Mouse (Mus musculus): ENCODE measurements around the gene Mroh7. TPM values are rescaled to one million over a fixed set of nuclear protein-coding genes. Genes with fewer than 3 reads are reported as not detected.

Mroh7 gene
- polyA plus RNA-seq, 1 experiment, result not detected

DNA sequence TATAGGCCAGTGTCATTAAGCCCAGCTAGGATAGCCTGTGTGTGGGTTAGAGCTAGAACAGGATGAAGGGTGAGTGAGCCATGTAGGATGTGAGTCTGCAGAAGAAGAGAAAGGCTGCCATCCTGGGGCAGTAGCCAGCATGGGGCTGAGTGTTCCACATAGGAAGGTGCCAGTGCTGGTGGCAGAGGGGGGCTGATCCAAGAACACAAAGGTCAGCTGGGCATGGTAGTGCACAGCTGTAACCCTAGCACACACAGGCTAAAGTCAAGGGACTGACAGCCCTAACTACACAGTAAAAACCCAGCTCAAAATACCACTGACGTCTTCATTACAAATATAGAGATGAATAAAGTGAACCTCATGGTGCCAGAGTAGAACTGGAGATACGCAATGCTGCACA, 64.2 kb downstream of the Mroh7 start:
- TF ChIP-seq CTCF (IDR thresholded peaks at IDR 0.05; ENCODE audit: low read depth, low read length) (no peak), POLR2A (IDR thresholded peaks at IDR 0.05; ENCODE audit: borderline replicate concordance, low read depth, low read length) (no peak)
- no peaks in the 10 kb centered on the region for H3K4me1 ChIP-seq (ENCODE audit: control insufficient read depth, insufficient read depth, low read length)
- no peak overlapping the region for H3K27ac ChIP-seq (ENCODE audit: insufficient read depth, low read depth, low read length)
- H3K4me3 ChIP-seq (ENCODE audit: insufficient read depth, low read length), result no peak overlapping the region

DNA sequence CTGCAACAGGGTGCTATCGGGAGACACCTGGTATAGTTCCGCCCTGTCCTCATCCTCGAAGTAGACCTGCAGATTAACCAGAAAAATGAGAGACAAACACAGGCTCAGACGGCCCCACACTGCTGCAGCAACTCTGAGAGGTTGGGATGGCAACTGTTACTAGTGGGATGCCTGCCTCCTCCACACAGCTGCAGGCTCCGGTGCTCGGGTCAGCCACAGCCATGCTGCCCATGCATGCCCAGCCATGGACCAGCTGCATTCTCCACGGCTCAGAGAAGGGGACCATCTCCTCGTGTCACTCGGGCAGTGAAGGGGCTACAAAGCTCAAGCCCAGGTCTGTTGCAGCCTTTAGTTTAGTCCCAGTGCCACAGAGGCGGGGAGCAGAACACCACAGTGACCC, 65.1 kb downstream of the Mroh7 start:
- TF ChIP-seq CTCF (IDR thresholded peaks at IDR 0.05; ENCODE audit: low read depth, low read length) (no peak), POLR2A (IDR thresholded peaks at IDR 0.05; ENCODE audit: borderline replicate concordance, low read depth, low read length) (no peak)
- Histone ChIP-seq H3K4me3 (ENCODE audit: insufficient read depth, low read length) (no peak overlapping the region), H3K4me1 (ENCODE audit: control insufficient read depth, insufficient read depth, low read length) (no peaks in the 10 kb centered on the region), H3K27ac (ENCODE audit: insufficient read depth, low read depth, low read length) (no peak overlapping the region)

DNA sequence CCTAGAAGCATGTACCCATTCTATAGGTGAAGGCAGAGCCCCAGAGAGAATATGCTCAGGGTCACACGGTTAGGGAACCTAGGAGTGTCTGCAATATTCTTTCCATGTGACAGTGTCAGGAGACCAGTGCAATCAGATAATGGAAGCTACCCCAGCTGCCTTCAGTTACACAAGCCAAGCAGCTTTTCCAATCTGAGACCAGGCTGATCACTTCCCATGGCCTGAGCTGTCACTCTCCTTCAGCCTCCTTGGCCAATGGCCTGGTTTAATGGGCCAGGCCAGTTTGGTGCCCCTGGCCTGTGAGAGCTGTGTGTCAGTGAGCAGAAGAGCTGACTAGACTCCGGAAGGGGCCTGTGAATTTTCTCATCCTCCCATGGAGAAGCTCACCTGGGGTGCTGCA, 65.5 kb downstream of the Mroh7 start:
- Histone ChIP-seq H3K4me1 (ENCODE audit: control insufficient read depth, insufficient read depth, low read length) (no peaks in the 10 kb centered on the region), H3K4me3 (ENCODE audit: insufficient read depth, low read length) (no peak overlapping the region), H3K27ac (ENCODE audit: insufficient read depth, low read depth, low read length) (no peak overlapping the region)
- no peak for TF ChIP-seq CTCF (IDR thresholded peaks at IDR 0.05; ENCODE audit: low read depth, low read length)
- no peak for TF ChIP-seq POLR2A (IDR thresholded peaks at IDR 0.05; ENCODE audit: borderline replicate concordance, low read depth, low read length)

DNA sequence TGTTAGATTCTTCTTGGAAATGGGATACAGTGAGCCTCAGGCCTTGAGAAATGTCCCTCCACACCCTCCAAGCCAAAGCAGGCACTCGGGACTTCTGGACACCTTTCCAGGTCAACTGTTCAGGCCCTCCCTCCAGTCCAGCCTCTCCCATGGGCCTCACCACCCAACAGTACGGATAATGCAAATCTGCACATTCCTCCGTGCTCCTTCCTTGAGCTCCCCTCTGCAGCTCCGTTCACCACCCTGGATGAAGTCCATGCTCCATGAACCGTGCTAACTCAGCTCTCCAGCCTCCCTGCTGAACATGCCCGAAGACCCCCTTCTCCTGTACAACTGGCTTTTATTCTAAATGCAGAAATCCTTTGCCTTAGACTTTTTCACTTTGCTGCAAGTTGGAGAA, 66.0 kb downstream of the Mroh7 start:
- H3K27ac ChIP-seq (ENCODE audit: insufficient read depth, low read depth, low read length), result no peak overlapping the region
- no peak overlapping the region for H3K4me3 ChIP-seq (ENCODE audit: insufficient read depth, low read length)
- no peak for TF ChIP-seq CTCF (IDR thresholded peaks at IDR 0.05; ENCODE audit: low read depth, low read length)
- no peak for TF ChIP-seq POLR2A (IDR thresholded peaks at IDR 0.05; ENCODE audit: borderline replicate concordance, low read depth, low read length)
- H3K4me1 ChIP-seq (ENCODE audit: control insufficient read depth, insufficient read depth, low read length), result no peaks in the 10 kb centered on the region

DNA sequence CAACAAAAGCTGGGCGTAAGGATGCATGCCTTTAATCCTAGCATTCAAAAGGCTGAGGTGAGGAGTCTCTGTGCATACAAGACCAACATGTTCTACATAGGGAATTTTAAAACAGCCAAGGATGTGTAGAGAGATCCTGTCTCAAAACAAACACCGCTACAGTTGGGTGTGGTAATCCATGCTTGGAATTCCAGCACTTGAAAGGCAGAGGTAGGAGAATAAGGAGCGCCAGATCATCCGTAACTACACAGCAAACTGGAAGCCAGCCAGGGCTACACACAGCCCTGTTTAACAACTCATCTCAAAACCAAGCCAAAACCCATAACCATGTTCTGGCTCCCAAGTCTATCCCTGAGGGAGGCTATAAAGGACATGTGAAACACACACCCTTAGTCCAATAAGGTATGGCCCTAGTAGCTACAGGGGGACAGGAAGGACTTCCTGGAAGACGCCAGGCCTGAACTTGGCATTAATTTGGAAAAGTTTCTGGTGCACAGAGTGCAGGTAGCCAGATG, 66.7 kb downstream of the Mroh7 start:
- no peak overlapping the region for H3K27ac ChIP-seq (ENCODE audit: insufficient read depth, low read depth, low read length)

DNA sequence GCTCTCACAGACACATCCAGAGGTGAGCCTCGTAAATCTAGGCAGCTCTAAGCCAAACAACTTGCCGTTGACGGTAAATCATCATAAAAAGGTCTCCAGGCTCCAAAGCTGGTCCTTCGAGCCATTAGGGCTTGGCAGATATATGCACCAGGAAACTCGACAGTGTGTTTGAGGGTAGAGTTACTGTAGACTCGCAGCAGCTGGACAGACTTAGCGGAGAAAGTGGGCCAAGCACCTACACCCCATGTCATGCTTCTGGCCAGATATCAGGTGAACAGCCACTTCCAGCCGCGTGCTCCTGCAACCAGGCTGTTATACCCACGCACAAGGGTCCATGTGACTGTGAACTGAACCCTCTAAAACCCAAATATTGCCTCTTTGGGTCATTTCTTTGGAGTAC, 75.0 kb downstream of the Mroh7 start:
- TF ChIP-seq CTCF (IDR thresholded peaks at IDR 0.05; ENCODE audit: low read depth, low read length), result no peak
- TF ChIP-seq POLR2A (IDR thresholded peaks at IDR 0.05; ENCODE audit: borderline replicate concordance, low read depth, low read length), result no peak
- Histone ChIP-seq H3K27ac (ENCODE audit: insufficient read depth, low read depth, low read length) (no peak overlapping the region), H3K4me3 (ENCODE audit: insufficient read depth, low read length) (no peak overlapping the region), H3K4me1 (ENCODE audit: control insufficient read depth, insufficient read depth, low read length) (peaks cover 4% of the 10 kb centered on the region)

More for the DNA sequence above, 66.7 kb downstream of the Mroh7 start:
- Histone ChIP-seq H3K4me3 (ENCODE audit: insufficient read depth, low read length) (no peak overlapping the region), H3K4me1 (ENCODE audit: control insufficient read depth, insufficient read depth, low read length) (no peaks in the 10 kb centered on the region)
- TF ChIP-seq POLR2A (IDR thresholded peaks at IDR 0.05; ENCODE audit: borderline replicate concordance, low read depth, low read length) (no peak), CTCF (IDR thresholded peaks at IDR 0.05; ENCODE audit: low read depth, low read length) (no peak)

DNA sequence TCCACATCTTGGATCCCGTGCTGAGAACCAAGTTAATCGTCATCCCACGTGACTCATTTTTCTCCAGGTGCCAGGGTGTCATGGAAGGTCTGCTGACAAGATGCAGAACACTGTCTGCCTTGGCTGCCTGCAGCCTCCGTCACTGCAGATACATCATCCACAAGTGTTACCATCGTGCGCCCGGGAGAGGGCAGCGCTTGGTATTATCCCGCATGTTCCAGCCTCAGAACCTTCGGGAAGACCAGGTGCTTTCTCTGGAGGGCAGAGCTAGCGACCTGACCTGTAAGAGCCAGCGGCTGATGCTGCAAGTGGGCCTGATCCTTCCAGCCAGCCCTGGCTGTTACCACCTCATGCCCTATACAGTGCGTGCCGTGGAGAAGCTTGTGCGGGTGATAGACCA, 77.7 kb downstream of the Mroh7 start:
- Histone ChIP-seq H3K4me1 (ENCODE audit: control insufficient read depth, insufficient read depth, low read length) (peaks cover 4% of the 10 kb centered on the region), H3K4me3 (ENCODE audit: insufficient read depth, low read length) (no peak overlapping the region), H3K27ac (ENCODE audit: insufficient read depth, low read depth, low read length) (no peak overlapping the region)
- TF ChIP-seq CTCF (IDR thresholded peaks at IDR 0.05; ENCODE audit: low read depth, low read length), result no peak
- no peak for TF ChIP-seq POLR2A (IDR thresholded peaks at IDR 0.05; ENCODE audit: borderline replicate concordance, low read depth, low read length)

DNA sequence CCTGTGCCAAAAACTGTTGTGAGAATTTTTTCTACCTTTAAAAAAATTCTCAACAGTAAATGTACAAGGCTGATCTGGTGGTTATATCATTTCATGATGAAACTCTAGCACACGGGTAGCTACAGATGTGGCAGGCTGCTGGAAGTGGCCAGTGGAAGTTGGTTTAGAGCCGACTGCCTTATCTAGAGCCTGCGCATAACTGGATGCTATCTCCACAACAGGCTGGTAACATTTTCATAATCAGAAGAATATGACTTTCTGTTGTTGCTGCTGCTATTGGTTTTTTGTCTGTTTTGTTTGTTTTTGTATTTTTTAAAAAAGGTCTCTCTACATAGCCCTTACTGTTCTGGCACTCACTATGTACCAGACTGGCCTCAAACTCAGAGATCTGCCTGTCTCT, 78.2 kb downstream of the Mroh7 start:
- TF ChIP-seq CTCF (IDR thresholded peaks at IDR 0.05; ENCODE audit: low read depth, low read length), result no peak
- H3K4me1 ChIP-seq (ENCODE audit: control insufficient read depth, insufficient read depth, low read length), result peaks cover 4% of the 10 kb centered on the region
- H3K27ac ChIP-seq (ENCODE audit: insufficient read depth, low read depth, low read length), result no peak overlapping the region
- H3K4me3 ChIP-seq (ENCODE audit: insufficient read depth, low read length), result no peak overlapping the region

DNA sequence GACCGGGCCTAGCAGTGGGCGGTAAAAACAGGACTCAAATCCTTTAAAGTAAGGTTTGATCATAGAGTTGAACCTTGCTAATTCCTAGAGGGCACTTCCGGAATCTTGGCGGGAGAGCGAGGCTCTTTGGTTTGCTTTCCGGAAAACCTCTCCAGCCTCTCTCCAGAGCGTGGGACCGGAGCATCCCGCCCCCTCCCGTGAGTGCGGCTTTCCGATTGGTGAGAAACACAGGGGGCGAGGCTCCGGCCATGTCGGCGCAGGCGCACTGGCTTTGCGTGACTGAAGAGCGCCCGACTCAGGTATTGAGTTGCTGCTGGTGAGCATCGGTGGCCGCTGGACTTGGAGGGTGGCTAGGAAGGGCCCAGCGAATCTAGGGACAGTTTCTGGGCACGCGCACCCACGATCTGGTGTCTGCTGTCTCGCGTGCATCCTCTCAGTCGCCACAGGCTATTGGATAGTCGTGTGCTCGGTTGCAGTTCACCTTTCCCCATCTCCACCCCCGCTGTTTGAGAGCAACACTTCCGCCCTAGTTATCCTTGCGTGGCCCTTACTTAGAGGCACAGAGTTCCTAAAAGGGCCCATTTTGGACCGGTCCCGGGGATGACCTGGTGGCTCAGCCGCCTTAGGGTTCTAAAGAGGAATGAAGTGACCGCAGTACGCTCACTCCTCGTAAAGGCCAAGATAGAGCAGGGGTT, 79.7 kb downstream of the Mroh7 start, which contains the start of gene Pars2:
TSS of gene Pars2 (plus strand) at position 237 of the 695 bp plus-strand sequence.
- TF ChIP-seq POLR2A (IDR thresholded peaks at IDR 0.05; ENCODE audit: borderline replicate concordance, low read depth, low read length), result no peak
- Histone ChIP-seq H3K4me1 (ENCODE audit: control insufficient read depth, insufficient read depth, low read length) (peaks cover 4% of the 10 kb centered on the region), H3K27ac (ENCODE audit: insufficient read depth, low read depth, low read length) (no peak within 1 kb of the TSS), H3K4me3 (ENCODE audit: insufficient read depth, low read length) (peak within 1 kb of the TSS; percentile 93)

DNA sequence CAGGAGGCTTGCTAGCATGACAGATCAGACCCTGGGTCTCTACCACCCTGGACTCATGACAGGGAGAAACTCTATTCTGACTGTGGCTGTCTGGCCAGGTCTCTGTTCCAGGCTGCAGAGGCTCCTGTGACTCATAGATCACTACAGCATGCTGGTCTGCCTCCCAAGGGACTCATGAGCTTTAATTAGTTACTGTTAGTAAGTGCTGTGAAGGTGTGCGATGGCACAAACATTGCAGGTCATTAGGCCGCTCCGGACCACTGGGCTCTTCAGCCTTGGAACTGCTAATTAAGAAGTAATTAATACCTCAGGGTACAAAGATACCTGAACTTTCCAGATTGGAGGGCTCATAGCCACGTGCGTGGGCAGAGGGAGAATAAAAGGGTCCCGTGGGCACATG, 83.6 kb downstream of the Mroh7 start:
- Histone ChIP-seq H3K4me1 (ENCODE audit: control insufficient read depth, insufficient read depth, low read length) (peaks cover 4% of the 10 kb centered on the region), H3K4me3 (ENCODE audit: insufficient read depth, low read length) (no peak overlapping the region), H3K27ac (ENCODE audit: insufficient read depth, low read depth, low read length) (no peak overlapping the region)
- TF ChIP-seq CTCF (IDR thresholded peaks at IDR 0.05; ENCODE audit: low read depth, low read length) (no peak), POLR2A (IDR thresholded peaks at IDR 0.05; ENCODE audit: borderline replicate concordance, low read depth, low read length) (no peak)
